Comparison of ENCODE assay signal across 18 mouse cellular contexts in genomic region chr5:142391691-142392090, GRCm38 (mm10). TPM values are rescaled to one million over a fixed set of nuclear protein-coding genes. Genes with fewer than 3 reads are reported as not detected.
DNase-seq lines count a peak whose midpoint lies in the region; ATAC-seq and TF ChIP-seq lines count a peak whose summit lies in the region.
"Had no signal": no experiment of that assay in that cellular context is flagged by ENCODE, and none has a peak within 500 bp of the region (broad histone marks: within the 10 kb centered on the region; RNA-seq: fewer than 3 reads in every experiment).

No protein-coding gene starts in this region.

- no peak overlapping the region for H3K4me3 ChIP-seq in heart, embryonic 13.5 days
- no peak overlapping the region for H3K4me3 ChIP-seq in midbrain, embryonic 11.5 days (ENCODE audit: low read depth, low read length)
- H3K4me3 ChIP-seq in midbrain, postnatal 0 days (ENCODE audit: low read depth, low read length): no peak overlapping the region
- H3K4me3 ChIP-seq in embryonic facial prominence, embryonic 13.5 days: no peak overlapping the region
- no peak overlapping the region for H3K4me3 ChIP-seq in stomach, postnatal 0 days (ENCODE audit: low read depth, low read length)

- no peak for TF ChIP-seq EP300 in stomach, postnatal 0 days (optimal IDR thresholded peaks at IDR 0.05)

- peaks cover 24% of the 10 kb centered on the region for H3K4me1 ChIP-seq in heart, embryonic 13.5 days
- peaks cover 29% of the 10 kb centered on the region for H3K4me1 ChIP-seq in midbrain, embryonic 11.5 days (ENCODE audit: control insufficient read depth, insufficient read depth, low read length)
- peaks cover 5% of the 10 kb centered on the region; the same call in 1 of the 2 replicates for H3K4me1 ChIP-seq in midbrain, postnatal 0 days (ENCODE audit: insufficient read depth, low read length)
- H3K4me1 ChIP-seq in embryonic facial prominence, embryonic 13.5 days: peaks cover 34% of the 10 kb centered on the region
- H3K4me1 ChIP-seq in stomach, postnatal 0 days (replicated peaks; ENCODE audit: control insufficient read depth, insufficient read depth): no peaks in the 10 kb centered on the region

- no peaks in the 10 kb centered on the region for H3K36me3 ChIP-seq in heart, embryonic 13.5 days
- H3K36me3 ChIP-seq in midbrain, embryonic 11.5 days (ENCODE audit: control insufficient read depth, insufficient read depth, low read length): no peaks in the 10 kb centered on the region
- no peaks in the 10 kb centered on the region for H3K36me3 ChIP-seq in midbrain, postnatal 0 days (ENCODE audit: insufficient read depth, low read length)
- H3K36me3 ChIP-seq in embryonic facial prominence, embryonic 13.5 days: no peaks in the 10 kb centered on the region
- H3K36me3 ChIP-seq in stomach, postnatal 0 days (ENCODE audit: control insufficient read depth, insufficient read depth, low read length): no peaks in the 10 kb centered on the region

- no peak for ATAC-seq in heart, embryonic 13.5 days (ENCODE audit: extremely low read depth, insufficient number of reproducible peaks, low FRiP score, low TSS enrichment)
- ATAC-seq in midbrain, embryonic 11.5 days (ENCODE audit: low FRiP score): no peak
- no peak for ATAC-seq in midbrain, postnatal 0 days (ENCODE audit: low FRiP score)
- ATAC-seq in embryonic facial prominence, embryonic 13.5 days (ENCODE audit: insufficient number of reproducible peaks, insufficient read depth, low FRiP score, low TSS enrichment, low read depth): no peak
- ATAC-seq in stomach, postnatal 0 days (ENCODE audit: low FRiP score, low TSS enrichment): no peak
- ATAC-seq: forebrain, embryonic 16.5 days; Patski had no signal

- no peaks in the 10 kb centered on the region for H3K9me3 ChIP-seq in heart, embryonic 13.5 days
- H3K9me3 ChIP-seq in midbrain, embryonic 11.5 days (ENCODE audit: control insufficient read depth, low read length): no peaks in the 10 kb centered on the region
- no peaks in the 10 kb centered on the region for H3K9me3 ChIP-seq in midbrain, postnatal 0 days (ENCODE audit: low read length)
- H3K9me3 ChIP-seq in embryonic facial prominence, embryonic 13.5 days: peaks cover 3% of the 10 kb centered on the region; the same call in 1 of the 2 replicates
- H3K9me3 ChIP-seq in stomach, postnatal 0 days (ENCODE audit: control insufficient read depth, low read length): no peaks in the 10 kb centered on the region

- intact Hi-C loops in heart, postnatal 14 days (cut with DNase I): no loop called here

- H3K27me3 ChIP-seq in heart, embryonic 13.5 days (replicated peaks): no peaks in the 10 kb centered on the region
- no peaks in the 10 kb centered on the region for H3K27me3 ChIP-seq in midbrain, embryonic 11.5 days (ENCODE audit: control insufficient read depth, insufficient read depth, low read length)
- no peaks in the 10 kb centered on the region for H3K27me3 ChIP-seq in midbrain, postnatal 0 days (ENCODE audit: insufficient read depth, low read length)
- H3K27me3 ChIP-seq in embryonic facial prominence, embryonic 13.5 days: no peaks in the 10 kb centered on the region
- no peaks in the 10 kb centered on the region for H3K27me3 ChIP-seq in stomach, postnatal 0 days (ENCODE audit: control insufficient read depth, insufficient read depth, low read length)
- H3K27me3 ChIP-seq: CH12.LX, Patski had no signal

- no peak for DNase-seq in heart, postnatal 14 days
- DNase-seq in midbrain, embryonic 11.5 days (ENCODE audit: low spot score, missing footprints): no peak
- DNase-seq in midbrain, postnatal 0 days (ENCODE audit: low spot score): no peak
- DNase-seq in stomach, postnatal 0 days (ENCODE audit: low spot score): no peak
- no peak for DNase-seq in Muller cell, postnatal 12 days (ENCODE audit: inconsistent ontology term)
- DNase-seq: adrenal gland, adult 8-10 months; cerebellum, adult 9-11 months; gastrocnemius, postnatal 14 days; liver; lung, postnatal 10 days; right cerebral cortex, postnatal 25 days; thymus, postnatal 25 days had no signal

- 0 out of 2 replicates have a peak overlapping the region, but pooled peaks have one; percentile 9 for H3K9ac ChIP-seq in heart, embryonic 13.5 days
- H3K9ac ChIP-seq in midbrain, embryonic 11.5 days (ENCODE audit: low read length): no peak overlapping the region
- no peak overlapping the region for H3K9ac ChIP-seq in midbrain, postnatal 0 days (replicated peaks; ENCODE audit: low read length, poor library complexity, severe bottlenecking)
- H3K9ac ChIP-seq in embryonic facial prominence, embryonic 13.5 days: 0 out of 2 replicates have a peak overlapping the region, but pooled peaks have one; percentile 32
- no peak overlapping the region for H3K9ac ChIP-seq in stomach, postnatal 0 days (ENCODE audit: low read length)

- H3K4me2 ChIP-seq in heart, embryonic 13.5 days: no peak overlapping the region
- no peak overlapping the region for H3K4me2 ChIP-seq in midbrain, embryonic 11.5 days
- no peak overlapping the region for H3K4me2 ChIP-seq in midbrain, postnatal 0 days (ENCODE audit: low read depth, low read length, poor library complexity, severe bottlenecking)
- no peak overlapping the region for H3K4me2 ChIP-seq in embryonic facial prominence, embryonic 13.5 days
- no peak overlapping the region for H3K4me2 ChIP-seq in stomach, postnatal 0 days (replicated peaks; ENCODE audit: low read depth)

- H3K27ac ChIP-seq in heart, embryonic 13.5 days (replicated peaks): peak overlapping the region; percentile 56; the same call in 1 of the 2 replicates
- peak overlapping the region; percentile 32; the same call in 1 of the 2 replicates for H3K27ac ChIP-seq in midbrain, embryonic 11.5 days (ENCODE audit: low read depth, low read length)
- no peak overlapping the region for H3K27ac ChIP-seq in midbrain, postnatal 0 days (ENCODE audit: low read depth, low read length)
- H3K27ac ChIP-seq in embryonic facial prominence, embryonic 13.5 days: peak overlapping the region; percentile 39; the same call in 1 of the 2 replicates
- H3K27ac ChIP-seq in stomach, postnatal 0 days (replicated peaks): 0 out of 2 replicates have a peak overlapping the region, but pooled peaks have one; percentile 1
- H3K27ac ChIP-seq: kidney, postnatal 0 days had no signal

- WGBS in heart, embryonic 13.5 days: 64% methylated on average over 5 of the region's 5 CpGs
- 75% methylated on average over 5 of the region's 5 CpGs for WGBS in midbrain, embryonic 11.5 days
- WGBS in midbrain, postnatal 0 days: 55% methylated on average over 5 of the region's 5 CpGs
- 73% methylated on average over 5 of the region's 5 CpGs for WGBS in embryonic facial prominence, embryonic 13.5 days
- WGBS in stomach, postnatal 0 days: 72% methylated on average over 5 of the region's 5 CpGs

- no peak for TF ChIP-seq CTCF in midbrain, postnatal 0 days (IDR thresholded peaks at IDR 0.05)
- TF ChIP-seq CTCF in stomach, postnatal 0 days (IDR thresholded peaks at IDR 0.05; ENCODE audit: low read depth): no peak

RNA-seq across cellular contexts. Expression of gene Foxk1, which starts 9.6 kb away (rescaled TPM):
- 3.4 and 4.3 TPM in 2 replicates for polyA plus RNA-seq in heart, embryonic 13.5 days (2015; fragmentation: Nextera tagmentation; extraction: Ambion mirVana)
- total RNA-seq in heart, postnatal 14 days (2021): 10 to 100 TPM; 16.7 to 17.5 TPM
- polyA plus RNA-seq in midbrain, embryonic 11.5 days (2014; fragmentation: Nextera tagmentation; extraction: Ambion mirVana): 4.0 and 4.2 TPM in 2 replicates
- 28.0 and 30.0 TPM in 2 replicates for total RNA-seq in midbrain, postnatal 0 days (2014; rRNA removed)
- 4.9 and 7.1 TPM in 2 replicates for polyA plus RNA-seq in midbrain, postnatal 0 days (2015; fragmentation: Nextera tagmentation; extraction: Ambion mirVana)
- 5.0 and 6.3 TPM in 2 replicates for polyA plus RNA-seq in embryonic facial prominence, embryonic 13.5 days (2015; fragmentation: Nextera tagmentation; extraction: Ambion mirVana)
- polyA plus RNA-seq in stomach, postnatal 0 days (2015; fragmentation: Nextera tagmentation; extraction: Ambion mirVana): 3.5 and 3.8 TPM in 2 replicates

Comparison
In these comparisons a context has a peak if more than half of its experiments do, and no peak if none do; other contexts are left out.
1. H3K9ac ChIP-seq: peak in heart, embryonic 13.5 days (single experiment) and embryonic facial prominence, embryonic 13.5 days (single experiment); none in midbrain, embryonic 11.5 days (single experiment), midbrain, postnatal 0 days (single experiment) and stomach, postnatal 0 days (single experiment).